Mouse (Mus musculus): ENCODE measurements at regions not wholly inside any gene's neighbourhood (a gene's known extent, or its start where the extent isn't known, plus 50 kb on each side); places are given as distances from the start of the nearest gene placed in this dataset.

DNA sequence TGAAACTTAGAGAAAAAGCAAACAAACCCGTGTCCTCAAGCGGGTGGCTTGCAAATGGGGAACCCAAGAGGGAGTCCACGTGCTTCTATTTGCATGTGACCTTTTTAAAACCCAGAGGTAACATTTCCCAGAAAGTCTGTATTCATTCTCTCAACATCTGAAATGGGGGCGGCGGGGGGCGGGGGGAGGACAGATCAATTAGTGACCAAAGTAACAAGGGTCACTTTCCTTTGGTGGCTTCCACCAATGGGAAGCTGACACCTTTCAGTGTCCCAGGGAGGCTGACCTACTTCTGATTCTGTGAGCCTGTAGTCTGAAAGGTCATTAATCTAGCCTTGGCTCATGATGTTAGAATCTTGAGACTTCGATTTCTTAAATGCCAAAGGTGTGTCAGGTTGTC is 236.0 kb downstream of the Gm11011 start:
- DNase-seq (ENCODE audit: low spot score), result no peak

DNA sequence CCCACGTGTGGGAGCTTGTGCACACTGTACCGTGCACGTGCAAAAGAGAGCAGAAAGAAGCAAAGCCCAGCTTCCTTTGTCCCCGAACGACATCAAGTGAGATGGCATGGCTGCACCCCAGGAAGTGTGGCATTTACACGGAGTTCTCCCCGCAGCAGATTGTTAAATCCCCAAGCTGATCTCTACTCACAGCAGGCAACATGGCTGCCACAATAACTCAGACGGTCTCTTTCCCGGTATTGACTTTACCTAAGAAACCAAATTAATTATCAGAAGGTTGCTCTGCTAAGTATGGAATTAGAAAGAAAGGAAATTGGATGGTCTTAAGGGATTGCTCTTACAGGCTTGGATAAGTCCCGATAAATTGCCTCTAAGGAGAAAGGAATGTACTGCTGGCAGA is 241.4 kb downstream of the Gm11011 start:
- peak; percentile 13 for DNase-seq (ENCODE audit: low spot score)

DNA sequence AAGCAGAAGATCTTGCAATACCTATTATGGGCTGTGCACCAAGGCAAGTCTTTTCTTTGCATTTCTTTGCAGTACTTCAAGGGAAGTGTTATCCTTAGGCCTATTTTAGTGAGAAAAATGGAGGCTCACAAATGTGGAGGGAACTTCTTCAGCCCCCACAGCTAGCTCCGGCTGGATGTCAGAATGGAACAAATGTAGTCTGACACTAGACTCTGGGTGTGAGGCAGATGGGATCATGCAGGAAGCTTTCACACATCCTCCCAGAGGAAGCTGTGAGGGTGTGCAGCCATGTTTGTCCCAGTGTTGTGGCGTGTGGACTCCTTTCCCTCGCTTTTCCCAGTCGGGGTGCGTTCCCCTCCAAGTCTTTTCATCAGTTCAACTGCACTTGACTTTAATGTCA is 268.0 kb downstream of the Gm11011 start:
- DNase-seq (ENCODE audit: low spot score), result no peak

DNA sequence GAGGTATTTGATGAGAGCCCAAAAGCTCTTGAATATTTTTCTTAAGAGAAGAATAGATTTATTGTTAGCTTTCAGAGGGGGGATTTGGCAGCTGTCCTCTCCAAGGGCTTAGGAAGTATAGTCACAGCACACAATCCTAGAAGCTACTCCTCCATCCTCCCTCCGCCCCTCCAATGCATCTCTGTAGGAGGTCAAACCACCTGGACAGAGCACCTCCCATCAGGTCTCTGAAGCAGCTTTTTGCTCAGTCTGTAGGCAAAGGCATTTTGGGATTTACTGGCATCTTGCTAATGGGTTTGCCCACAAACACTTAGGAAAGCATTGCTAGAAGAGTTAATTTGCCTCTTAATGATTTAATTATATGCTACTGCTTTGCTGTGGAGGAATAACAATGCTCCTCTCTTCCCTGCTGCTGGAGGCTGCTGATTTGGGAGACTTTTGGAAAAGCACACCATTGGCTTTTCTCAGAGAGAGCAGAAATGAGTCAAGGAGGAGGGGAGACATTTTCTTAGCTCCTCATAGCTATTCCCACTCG is 273.1 kb downstream of the Gm11011 start:
- DNase-seq (ENCODE audit: low spot score), result no peak

DNA sequence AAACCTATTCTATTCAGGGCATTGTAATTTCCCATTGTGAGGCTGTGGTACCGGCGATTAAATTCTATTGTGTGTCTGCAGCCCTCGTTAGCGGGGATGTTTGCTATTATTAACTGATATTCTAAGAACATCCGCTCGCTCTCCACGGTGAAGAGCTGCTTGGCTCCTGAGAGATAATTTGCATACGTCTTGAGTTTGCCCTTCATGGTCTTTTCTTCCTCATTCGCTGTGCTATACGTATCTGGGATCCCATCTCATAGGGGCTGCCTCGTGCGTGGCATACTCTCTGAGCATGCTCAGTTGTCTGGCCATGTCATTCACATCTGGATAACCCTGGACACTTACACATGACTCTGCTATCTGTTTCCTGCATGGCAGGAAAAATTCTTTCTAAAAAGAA is 275.7 kb downstream of the Gm11011 start:
- peak; percentile 5 for DNase-seq (ENCODE audit: low spot score)

DNA sequence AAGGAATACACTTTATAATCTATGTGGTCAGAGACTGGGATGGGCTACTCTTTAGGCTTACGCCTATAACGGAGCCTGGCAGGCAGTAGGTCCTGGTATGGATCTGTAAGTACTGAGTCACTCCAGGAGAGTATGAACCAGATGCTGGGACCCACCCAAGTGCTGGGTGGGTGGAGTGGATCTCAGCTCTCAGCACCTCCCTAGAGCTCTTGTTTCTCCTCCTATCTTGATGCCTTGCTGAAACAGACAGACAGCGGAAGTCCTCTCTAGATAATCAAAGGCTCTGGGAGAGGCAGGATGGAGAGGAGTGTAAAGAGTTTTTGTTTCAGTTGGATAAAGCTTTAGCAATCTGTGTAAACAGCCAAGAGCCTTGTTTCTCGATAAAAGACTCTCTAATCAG is 276.2 kb downstream of the Gm11011 start:
- no peak for DNase-seq (ENCODE audit: low spot score)

DNA sequence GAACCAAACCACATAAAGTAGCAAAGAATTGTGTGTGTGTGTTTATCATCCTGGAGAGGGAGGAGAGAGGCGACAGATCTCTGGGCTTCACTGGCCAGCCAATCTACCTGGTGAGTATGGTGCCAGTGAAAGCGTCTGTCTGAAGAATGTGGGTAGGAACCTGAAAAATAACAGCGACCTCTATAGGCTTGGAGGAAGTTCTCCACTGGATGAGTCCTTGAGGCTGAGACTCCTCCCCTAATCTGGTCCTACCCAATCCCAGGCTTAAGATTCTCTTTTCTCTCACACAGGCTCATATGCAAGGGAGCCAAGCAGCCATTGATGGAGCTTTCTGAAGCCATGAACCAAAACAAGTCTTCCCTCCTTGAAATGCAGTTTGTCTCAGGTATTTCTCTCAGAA is 283.2 kb downstream of the Gm11011 start:
- DNase-seq (ENCODE audit: low spot score), result no peak

DNA sequence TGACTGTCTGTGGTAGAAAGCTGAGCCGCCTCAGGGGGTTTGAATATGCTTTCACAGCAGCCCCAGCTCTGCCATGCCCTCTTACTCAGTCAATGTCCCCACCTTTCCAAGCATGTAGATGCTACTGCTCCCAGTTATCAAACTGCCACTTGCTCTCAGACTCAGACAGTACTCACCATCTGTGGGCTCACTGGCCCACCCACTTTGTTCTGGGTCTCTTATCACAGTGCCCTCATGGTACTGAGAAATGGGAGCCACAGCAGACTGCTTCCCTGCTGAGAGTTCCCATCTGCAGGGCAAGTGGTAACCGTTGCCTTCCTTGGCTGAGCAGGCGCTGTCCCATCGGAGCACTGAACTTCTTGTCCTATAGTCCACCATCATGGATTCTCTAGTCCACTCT is 286.6 kb downstream of the Gm11011 start:
- no peak for DNase-seq (ENCODE audit: low spot score)

DNA sequence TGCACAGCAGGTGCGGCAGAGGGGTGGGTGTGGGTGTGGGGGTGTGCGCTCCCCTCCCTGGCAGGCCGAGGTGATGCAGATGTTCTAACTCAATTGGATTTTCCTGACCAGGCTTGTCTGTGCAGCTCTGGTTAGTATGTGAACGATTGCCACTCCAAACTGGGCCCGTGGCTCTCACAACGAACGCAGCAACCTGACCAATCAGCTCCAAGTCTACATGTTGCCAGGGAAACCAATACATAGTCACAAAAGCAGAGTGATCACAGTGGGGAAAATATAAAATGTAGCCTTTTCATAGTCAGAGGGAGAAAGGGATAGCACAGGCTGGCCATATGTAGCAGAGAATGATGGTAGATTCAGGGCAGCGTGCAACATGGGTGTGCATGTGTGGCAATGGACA is 287.1 kb downstream of the Gm11011 start:
- DNase-seq (ENCODE audit: low spot score), result no peak

DNA sequence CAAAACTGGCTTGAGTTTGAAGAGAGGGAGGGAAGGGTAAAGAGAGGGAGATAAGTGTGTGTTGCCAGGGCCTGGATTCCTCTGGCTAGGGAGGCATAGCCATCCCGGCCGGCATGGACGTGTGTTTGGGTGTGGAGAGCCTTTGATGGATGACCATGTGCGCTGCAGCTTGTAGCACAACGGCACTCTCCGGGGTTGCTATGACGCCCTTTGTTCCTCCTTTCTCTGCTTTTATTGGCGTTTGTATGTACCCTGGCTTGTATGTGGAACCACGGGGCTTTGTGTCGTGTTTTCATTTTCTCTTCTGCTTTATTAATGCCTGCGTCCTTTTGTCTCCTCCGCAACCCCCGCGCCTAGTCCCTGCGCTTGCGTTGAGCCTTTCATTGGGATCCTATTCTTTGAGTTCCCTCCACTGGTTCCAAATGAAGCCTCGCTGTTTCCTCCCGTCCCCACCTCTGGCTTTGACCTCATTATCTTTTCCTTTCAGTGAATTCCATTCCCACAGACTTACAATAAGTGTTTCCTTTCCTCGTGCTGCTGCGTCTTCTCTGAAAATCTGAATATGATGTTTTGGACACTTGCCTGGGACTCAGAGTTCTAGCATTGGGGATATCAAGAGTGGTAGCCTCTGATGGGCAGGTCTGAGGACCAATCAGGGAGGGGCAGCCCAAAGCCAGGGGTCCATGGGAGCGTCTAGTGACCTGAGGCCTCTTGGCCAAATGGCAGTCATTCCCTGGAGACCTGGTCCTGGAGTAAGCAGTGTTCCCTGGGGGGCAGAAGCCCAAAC is 289.5 kb downstream of the Gm11011 start:
- peak; percentile 59 for DNase-seq (ENCODE audit: low spot score)

DNA sequence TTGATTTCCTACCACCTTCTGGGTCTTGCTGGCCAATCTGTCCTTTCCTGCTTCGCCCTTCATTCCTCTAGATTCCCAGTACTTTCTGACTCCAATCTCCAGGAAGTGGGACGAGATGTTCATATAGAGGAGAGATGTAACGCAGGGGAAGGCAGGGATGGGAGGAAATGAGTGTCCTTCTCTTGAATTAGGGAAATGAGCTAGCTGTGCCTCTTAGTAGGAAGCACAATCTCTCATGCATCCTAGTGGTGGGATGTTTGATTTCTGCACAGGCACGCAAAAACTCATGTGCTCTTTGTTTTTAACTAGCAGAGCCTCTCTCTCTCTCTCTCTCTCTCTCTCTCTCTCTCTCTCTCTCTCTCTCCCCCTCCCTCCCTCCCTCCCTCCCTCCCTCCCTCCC is 290.3 kb downstream of the Gm11011 start:
- DNase-seq (ENCODE audit: low spot score), result peak; percentile 9

DNA sequence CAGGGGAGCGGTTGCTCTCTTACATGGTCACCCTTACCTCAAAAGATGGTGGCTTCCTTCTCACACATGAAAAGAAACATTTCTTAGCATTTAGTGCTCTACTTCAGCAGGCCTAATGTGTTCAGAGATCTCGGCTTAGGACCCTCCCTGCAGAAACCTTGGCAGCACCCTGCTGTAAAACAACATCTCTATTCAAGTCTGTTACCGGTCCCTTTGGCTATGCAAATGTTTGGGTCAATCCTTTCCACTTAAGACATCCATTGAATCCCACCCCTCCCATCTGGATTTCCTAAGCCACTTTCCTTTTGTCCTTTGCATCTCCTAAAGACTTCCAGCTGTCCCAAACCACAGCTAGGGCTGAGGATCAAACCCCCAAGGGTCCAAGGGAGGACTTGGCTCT is 294.2 kb downstream of the Gm11011 start:
- DNase-seq (ENCODE audit: low spot score), result no peak

DNA sequence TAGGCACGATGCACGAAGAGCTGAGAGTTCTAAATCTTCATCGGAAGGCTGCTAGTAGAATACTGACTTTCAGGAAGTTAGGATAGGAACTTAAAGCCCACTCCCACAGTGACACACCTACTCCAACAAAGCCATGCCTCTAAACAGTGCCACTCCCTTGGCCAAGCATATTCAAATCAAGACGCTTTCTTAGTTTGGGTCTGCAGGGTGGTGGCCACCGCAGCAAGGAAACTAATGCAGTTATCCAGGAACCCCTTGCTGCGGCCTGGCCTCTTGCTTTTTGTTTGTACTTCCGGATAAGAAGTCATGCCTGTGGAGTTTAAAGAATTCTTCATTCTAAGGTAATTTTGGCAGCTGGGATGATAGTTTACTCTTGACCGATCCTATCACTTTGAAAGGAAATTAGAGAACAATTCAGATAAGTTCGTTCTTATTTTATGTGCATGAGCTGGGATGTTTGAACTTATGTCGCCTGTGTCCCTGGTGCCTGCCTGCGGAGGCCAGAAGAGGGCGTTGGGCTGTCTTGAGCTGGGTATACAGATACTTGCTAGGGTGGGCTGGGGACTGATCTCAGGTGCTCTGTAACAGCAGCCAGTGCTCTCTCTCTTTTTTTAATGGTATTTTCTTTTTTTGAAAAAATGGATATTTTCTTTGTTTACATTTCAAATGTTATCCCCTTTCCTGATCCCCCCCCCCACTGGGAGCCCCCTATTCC is 298.5 kb downstream of the Gm11011 start:
- no peak for DNase-seq (ENCODE audit: low spot score)

DNA sequence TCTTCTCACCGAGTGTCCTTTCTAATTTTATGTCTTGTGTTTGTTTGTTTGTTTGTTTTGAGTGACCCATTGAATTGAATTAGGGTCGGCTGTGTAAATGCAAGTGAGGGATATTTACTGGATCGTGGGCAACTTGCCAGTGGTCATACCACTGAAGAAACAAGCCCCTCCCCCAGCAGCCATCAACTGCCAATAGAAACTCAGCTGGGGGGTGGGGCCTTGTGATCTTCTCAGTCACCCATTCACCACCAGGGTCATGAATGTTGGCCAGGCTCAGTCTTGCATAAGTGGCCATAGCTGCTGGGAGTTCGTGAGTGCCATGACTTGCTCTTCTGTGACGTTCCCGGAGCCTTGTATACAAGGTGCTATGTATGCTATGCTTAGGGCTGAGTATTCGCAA is 300.8 kb downstream of the Gm11011 start:
- DNase-seq (ENCODE audit: low spot score), result no peak

DNA sequence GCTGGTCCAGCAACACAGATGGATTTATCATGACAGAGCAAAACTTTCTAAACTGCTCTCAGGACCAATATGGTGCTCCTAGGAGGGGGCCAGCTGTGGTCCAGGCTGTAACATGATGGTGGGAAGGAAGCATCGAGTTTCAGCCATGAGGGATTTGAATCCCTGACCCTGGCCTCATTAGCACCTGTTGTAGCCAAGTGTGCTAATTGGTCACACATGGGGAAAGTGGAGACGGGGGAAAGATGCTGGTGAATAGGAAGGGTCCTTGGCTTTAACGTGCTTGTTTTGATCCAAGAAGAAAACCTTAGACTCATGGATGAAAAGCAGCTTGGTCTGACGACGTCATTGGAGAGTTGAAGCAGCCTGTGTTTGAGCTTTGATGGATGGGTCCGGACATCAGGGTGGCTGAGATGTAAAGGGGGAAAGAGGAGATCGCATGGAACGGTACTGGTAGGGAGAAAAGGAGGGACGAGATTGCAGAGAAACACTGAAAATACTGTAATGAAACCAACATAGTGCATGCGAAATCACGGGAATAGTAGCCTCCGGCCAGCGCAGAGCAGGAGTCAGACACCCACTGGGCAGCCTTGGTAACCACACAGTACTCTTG is 304.9 kb downstream of the Gm11011 start:
- no peak for DNase-seq (ENCODE audit: low spot score)

DNA sequence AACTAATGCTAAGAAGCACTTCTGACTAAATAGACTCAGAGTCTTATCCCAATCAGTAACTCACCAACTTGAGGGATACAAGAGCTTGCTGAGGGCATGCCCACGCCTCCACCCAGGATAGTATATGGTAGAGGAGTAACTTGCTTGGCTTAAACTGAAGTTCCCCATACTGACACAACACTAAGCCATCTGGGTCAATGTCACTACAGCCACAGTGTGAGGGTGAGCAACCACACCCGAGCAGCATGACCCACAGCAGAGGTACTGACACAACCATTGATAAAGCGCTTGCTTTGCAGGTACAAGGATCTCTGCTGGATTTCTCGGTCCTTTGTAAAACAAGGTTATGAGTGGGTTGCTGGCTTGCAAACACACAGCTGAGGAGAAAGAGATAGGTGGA is 312.2 kb downstream of the Gm11011 start:
- DNase-seq (ENCODE audit: low spot score), result no peak

DNA sequence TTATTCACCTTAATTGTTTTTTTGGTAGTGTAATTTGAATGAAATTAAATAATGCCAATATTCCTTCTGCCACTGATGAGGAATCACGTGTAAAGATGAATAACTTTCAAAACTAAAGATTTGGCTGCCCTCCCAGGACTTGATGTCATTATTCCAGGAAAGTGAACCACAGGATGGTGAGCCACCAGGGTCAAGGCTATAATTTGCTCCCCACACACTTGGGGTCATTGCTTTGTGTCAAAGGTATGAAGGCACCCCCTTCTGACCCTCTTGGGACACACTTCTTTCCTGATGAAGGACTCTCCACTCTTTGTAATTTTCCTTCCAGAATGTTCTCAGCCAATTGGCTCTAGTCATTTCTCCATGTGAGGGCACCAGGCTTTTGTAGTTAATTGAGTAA is 313.4 kb downstream of the Gm11011 start:
- no peak for DNase-seq (ENCODE audit: low spot score)

DNA sequence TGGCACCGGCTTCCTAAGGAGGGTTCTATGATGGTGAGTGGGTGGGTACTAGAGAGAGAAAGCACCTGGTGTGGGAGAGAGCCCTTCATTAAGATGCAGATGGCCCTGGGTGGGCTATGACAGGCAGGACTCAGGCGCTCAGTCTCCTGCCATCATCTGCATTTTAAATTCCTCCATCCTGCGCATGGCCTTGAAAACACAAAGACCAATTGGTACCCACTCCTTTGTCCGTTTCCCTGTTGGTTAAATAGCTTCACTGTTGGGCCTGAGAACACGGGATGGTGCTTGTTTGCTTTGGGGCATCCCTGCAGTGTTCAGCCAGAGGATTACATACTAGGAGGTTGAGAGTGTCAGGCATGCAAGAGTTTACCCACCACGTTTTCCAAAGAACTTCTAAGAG is 314.9 kb downstream of the Gm11011 start:
- DNase-seq (ENCODE audit: low spot score), result no peak

DNA sequence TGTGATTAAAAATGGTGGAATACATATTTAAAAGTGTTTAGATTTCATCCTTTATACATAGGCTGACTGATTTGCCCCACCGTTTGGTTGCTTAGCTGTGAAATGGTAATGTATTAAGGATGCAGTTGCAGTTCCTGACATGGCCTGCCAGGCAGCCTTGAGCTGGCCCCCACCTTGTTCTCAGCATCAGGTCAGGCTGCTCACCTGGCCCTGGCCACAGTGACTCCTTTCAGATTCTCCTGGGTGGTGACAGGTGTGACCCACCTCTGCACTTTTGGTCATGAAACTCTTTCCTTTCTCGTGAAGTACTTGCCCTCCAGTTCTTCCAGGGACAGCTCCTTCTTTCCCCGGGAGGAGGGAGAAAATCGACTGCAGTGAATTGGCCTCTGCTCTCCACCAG is 315.5 kb downstream of the Gm11011 start:
- DNase-seq (ENCODE audit: low spot score), result peak; percentile 25

DNA sequence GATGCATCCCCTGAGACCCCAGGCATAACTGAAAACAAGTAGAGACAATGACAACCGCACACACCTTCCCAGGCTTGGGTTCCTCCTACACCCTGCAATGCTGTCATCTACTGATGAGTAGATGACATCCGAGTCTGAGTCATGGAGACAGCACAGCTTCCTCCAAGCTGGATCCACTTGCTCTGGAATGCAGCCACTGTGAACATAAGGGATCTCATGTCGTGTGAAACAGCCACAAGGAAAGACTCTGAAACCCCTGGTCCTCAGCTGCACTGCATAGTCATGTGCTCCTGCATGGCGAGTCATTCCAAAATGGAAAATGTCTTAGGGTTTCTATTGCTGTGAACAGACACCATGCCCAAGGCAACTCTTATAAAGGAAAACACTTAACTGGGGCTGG is 305.2 kb upstream of the Zfp64 start:
- DNase-seq (ENCODE audit: low spot score), result no peak

DNA sequence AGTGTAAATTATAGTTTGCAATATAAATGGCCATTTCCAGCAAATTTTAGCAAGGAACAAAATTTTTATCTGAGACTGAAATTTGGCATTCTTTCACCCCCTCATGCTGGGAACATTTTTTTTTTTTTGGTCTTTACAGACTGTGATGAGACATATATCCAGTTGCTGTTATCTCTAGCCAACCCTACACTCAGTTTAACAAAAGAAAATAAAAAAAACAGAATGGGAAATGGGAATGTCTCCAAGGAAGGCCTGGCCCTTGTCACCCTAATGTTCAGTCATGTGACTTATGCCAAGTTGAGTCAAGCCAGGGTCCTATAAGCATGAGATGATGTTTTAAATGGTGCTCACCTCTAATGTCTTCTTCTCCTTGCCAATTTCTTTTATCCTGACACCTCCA is 289.2 kb upstream of the Zfp64 start:
- no peak for DNase-seq (ENCODE audit: low spot score)

DNA sequence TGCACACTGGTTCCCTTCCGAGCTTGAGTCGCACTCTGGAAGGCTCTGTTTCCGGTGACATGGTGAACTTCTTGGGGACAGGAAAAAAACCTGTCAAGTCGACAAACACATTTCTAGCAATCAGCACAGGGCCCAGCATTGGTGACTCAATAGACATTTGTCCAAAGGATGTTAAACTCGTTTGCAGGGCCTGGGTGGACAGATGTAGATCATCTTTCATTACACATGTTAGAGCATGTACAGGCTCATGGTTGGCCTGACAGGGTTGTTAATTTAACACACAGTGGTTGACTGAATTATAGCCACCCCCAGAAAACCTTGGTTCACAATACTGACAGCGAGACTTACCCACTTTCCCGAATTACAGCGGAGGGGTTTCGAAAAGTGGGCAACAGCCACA is 288.6 kb upstream of the Zfp64 start:
- no peak for DNase-seq (ENCODE audit: low spot score)

DNA sequence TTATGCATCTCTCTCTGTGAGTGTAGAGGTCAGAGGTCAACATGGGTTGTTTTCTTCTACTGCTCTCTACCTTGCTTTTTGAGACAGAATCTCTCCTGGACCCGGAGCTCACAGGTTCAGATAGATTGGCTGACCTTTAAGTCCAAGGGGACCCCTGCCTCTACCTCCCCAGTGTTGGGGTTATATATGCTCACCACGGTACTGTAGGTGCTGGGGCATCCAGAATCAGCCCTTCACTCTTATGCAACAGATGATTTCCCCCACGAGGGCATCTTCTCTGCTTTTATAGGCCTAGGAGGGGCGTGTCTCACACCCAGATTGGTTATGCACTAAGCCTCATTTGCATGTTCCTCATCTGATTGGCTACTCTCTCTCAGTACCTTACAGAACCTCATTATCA is 282.5 kb upstream of the Zfp64 start:
- DNase-seq (ENCODE audit: low spot score), result no peak
